Mouse (Mus musculus) embryonic facial prominence, embryonic 12.5 days (tissue): ENCODE measurements around the gene Gstp2. TPM values are rescaled to one million over a fixed set of nuclear protein-coding genes. Genes with fewer than 3 reads are reported as not detected.
A peak's percentile ranks its signal among the peaks of the same experiment; 100 is the strongest.

Source experiments
- ATAC-seq: fragments of 200-750 bp; cut with Nextera tagmentation; 2 replicates; pipeline ENCODE4 v1.8.0; 2017; ENCODE audit not compliant: insufficient number of reproducible peaks, insufficient read depth, low FRiP score, low TSS enrichment
- H3K27ac ChIP-seq: fragments of 300-500 bp; sonication (generic); 2 replicates; pipeline ENCODE4 v1.5.1; 2016; ENCODE audit warnings: mild to moderate bottlenecking
- H3K27me3 ChIP-seq: fragments of 300-500 bp; sonication (generic); 2 replicates; pipeline ENCODE4 v1.6.1; 2016; ENCODE audit warnings: mild to moderate bottlenecking, moderate library complexity
- H3K36me3 ChIP-seq: fragments of 300-500 bp; sonication (generic); 2 replicates; pipeline ENCODE4 v1.6.1; 2016; ENCODE audit warnings: mild to moderate bottlenecking
- H3K4me1 ChIP-seq: fragments of 300-500 bp; sonication (generic); 2 replicates; pipeline ENCODE4 v1.6.1; 2016
- H3K4me2 ChIP-seq: fragments of 300-500 bp; sonication (generic); replicated peaks from 2 replicates; pipeline ENCODE4 v1.6.1; 2016; ENCODE audit warnings: mild to moderate bottlenecking, moderate library complexity
- H3K4me3 ChIP-seq: fragments of 300-500 bp; sonication (generic); 2 replicates; pipeline ENCODE4 v1.5.1; 2016; ENCODE audit warnings: mild to moderate bottlenecking
- H3K9ac ChIP-seq: fragments of 300-500 bp; sonication (generic); 2 replicates; pipeline ENCODE4 v1.6.1; 2016; ENCODE audit warnings: mild to moderate bottlenecking, moderate library complexity
- H3K9me3 ChIP-seq: fragments of 300-500 bp; sonication (generic); 2 replicates; pipeline ENCODE4 v1.6.1; 2016; ENCODE audit warnings: mild to moderate bottlenecking, moderate library complexity
- WGBS: fragments of 180-500 bp; shearing (Covaris S2); methylation state at CpG from one replicate; pipeline ENCODE4 v1.1.7; 2016; 5-methylcytosine and 5-hydroxymethylcytosine counted together
- polyA plus RNA-seq: library from polyadenylated mRNA; unstranded; fragments of >200 nt; fragmentation: Nextera tagmentation; extraction: Ambion mirVana; gene quantifications from 2 replicates; pipeline ENCODE4 v1.2.1, GENCODE M21; 2016

The Gstp2 gene
- polyA plus RNA-seq, result 2.8 and 11.5 TPM in 2 replicates

DNA sequence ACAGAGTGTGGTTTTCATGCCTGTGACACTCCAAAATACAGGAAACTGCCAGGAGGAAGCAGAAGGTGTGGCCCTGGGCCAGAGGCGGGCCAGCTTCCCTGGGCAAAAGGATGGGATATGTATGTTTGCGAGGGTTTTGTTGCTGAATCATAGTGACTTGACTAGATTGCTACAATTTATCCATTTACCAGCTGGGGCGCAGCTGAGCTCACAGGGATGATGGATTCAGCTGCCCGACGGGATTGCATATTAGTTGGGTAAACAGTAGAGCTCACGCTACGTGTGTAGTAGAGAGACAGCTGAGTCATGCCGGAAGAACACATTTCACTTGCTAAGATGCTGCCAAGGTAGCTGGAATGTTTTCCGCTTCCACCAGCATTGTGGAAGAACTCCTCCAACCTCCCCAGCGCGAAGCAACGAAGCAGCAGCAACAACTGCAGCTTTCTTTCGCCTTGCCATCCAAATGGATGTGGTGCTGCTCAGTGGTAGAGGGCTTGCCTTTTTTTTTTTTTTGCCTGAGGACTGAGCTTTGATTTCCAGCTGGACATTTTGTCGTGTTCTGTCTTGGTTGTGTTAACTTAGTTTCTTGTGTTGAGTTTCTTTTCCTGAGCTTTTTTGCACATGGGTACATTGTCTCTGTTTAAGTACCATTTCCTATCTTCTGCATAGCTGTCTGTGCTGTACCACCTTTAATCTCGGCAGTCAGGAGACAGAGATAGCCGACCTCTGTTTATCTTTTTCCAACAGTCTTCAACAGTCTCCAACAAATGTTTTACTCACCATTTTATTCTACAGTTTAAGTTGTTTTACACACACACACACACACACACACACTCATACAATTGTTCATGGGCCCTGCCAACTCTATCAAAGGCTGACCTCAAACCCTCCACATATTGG lies at the start of gene Gstp2:
Gene Gstp2 (minus strand): TSS at position 58 of the 900 bp plus-strand sequence.
- H3K27me3 ChIP-seq, result no peaks in the 10 kb centered on the region
- no peak within 1 kb of the TSS; the same call in 1 of the 2 replicates for H3K9ac ChIP-seq
- H3K4me3 ChIP-seq, result no peak within 1 kb of the TSS
- no peak within 1 kb of the TSS for H3K27ac ChIP-seq
- no peaks in the 10 kb centered on the region for H3K36me3 ChIP-seq
- 0 out of 2 replicates have a peak, but pooled peaks cover 2% of the 10 kb centered on the region for H3K4me1 ChIP-seq
- 0 out of 2 replicates have a peak, but pooled peaks cover 3% of the 10 kb centered on the region for H3K9me3 ChIP-seq
- 55% methylated on average over 16 of the region's 16 CpGs for WGBS
- 0 out of 2 replicates have a peak within 1 kb of the TSS, but pooled peaks have one; percentile 19 for H3K4me2 ChIP-seq
- no peak for ATAC-seq

DNA sequence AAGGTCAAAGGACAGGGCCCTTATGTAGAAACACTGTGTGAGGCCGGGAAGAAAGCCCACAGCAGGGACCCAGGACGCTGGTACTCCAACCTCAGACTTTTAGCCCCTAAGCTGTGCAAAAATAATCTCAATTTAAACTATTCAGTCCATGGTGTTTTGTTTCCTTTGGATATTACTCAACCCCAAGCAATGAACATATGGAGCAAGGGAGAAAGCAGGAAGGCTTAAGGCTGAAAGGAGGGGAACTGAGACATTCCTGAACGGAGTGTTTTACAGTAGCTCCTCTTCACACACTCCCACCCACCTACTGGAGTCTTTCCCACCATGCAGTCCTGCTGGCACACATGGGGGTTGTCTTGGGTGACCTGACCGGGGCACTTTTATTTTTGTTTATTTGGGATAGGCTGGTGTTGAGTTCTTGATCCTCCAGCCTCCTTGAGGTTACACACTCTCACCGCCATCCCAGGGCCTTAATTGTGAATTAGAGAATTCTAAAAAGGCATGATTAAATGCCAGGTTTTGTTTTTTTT lies 49.0 kb upstream of the Gstp2 start:
- Histone ChIP-seq H3K27ac (no peak overlapping the region), H3K4me2 (no peak overlapping the region), H3K36me3 (no peaks in the 10 kb centered on the region), H3K27me3 (peaks cover 12% of the 10 kb centered on the region; the same call in 1 of the 2 replicates), H3K4me1 (peaks cover 22% of the 10 kb centered on the region), H3K4me3 (no peak overlapping the region), H3K9me3 (no peaks in the 10 kb centered on the region), H3K9ac (no peak overlapping the region)
- no peak for ATAC-seq
- WGBS, result 73% methylated on average over 5 of the region's 5 CpGs

DNA sequence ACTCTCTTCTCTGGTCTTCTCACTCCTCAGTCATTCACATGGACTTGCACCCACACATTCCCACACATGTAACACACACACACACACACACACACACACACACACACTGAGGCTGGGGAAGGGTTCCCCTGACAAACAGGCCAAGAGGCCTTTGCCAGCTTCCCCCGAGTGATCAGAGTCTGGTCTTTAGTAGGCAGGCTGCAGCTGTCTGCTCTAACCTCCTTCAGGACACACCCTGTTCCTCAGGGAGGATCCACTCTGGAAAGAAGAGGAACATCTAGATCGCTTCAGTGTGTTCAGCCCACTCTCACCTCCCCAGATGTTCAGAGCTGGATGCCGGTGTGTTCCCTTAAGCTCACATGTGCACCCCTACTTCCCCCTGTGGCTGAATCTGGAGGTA lies 48.5 kb upstream of the Gstp2 start:
- Histone ChIP-seq H3K4me2 (no peak overlapping the region), H3K4me1 (peaks cover 18% of the 10 kb centered on the region), H3K27me3 (peaks cover 9% of the 10 kb centered on the region; the same call in 1 of the 2 replicates)

GRCm38 (mm10) chr19:4093772-4094171 lies 47.9 kb upstream of the Gstp2 start:
- Histone ChIP-seq H3K9me3 (no peaks in the 10 kb centered on the region), H3K27me3 (peaks cover 6% of the 10 kb centered on the region; the same call in 1 of the 2 replicates), H3K9ac (no peak overlapping the region), H3K4me1 (peaks cover 15% of the 10 kb centered on the region), H3K27ac (no peak overlapping the region), H3K4me3 (no peak overlapping the region), H3K4me2 (no peak overlapping the region), H3K36me3 (no peaks in the 10 kb centered on the region)
- no peak for ATAC-seq
- WGBS, result 72% methylated on average over 7 of the region's 7 CpGs

More for the DNA sequence above, 48.5 kb upstream of the Gstp2 start:
- WGBS, result 65% methylated on average over 3 of the region's 3 CpGs
- Histone ChIP-seq H3K9me3 (no peaks in the 10 kb centered on the region), H3K9ac (no peak overlapping the region), H3K36me3 (no peaks in the 10 kb centered on the region), H3K27ac (no peak overlapping the region), H3K4me3 (no peak overlapping the region)
- ATAC-seq, result no peak

GRCm38 (mm10) chr19:4092750-4093149 lies 46.9 kb upstream of the Gstp2 start:
- WGBS, result 91% methylated on average over 3 of the region's 3 CpGs
- ATAC-seq, result no peak
- H3K4me3 ChIP-seq, result no peak overlapping the region
- H3K4me1 ChIP-seq, result peaks cover 12% of the 10 kb centered on the region
- no peaks in the 10 kb centered on the region for H3K36me3 ChIP-seq
- no peak overlapping the region for H3K27ac ChIP-seq
- H3K27me3 ChIP-seq, result no peaks in the 10 kb centered on the region
- H3K9me3 ChIP-seq, result no peaks in the 10 kb centered on the region
- no peak overlapping the region for H3K4me2 ChIP-seq
- no peak overlapping the region for H3K9ac ChIP-seq

- WGBS, result 70% methylated on average over 2 of the region's 2 CpGs
- H3K27me3 ChIP-seq, result no peaks in the 10 kb centered on the region
- no peak for ATAC-seq
These were observed 45.6 kb upstream of the Gstp2 start for GRCm38 (mm10) chr19:4091383-4091782.

DNA sequence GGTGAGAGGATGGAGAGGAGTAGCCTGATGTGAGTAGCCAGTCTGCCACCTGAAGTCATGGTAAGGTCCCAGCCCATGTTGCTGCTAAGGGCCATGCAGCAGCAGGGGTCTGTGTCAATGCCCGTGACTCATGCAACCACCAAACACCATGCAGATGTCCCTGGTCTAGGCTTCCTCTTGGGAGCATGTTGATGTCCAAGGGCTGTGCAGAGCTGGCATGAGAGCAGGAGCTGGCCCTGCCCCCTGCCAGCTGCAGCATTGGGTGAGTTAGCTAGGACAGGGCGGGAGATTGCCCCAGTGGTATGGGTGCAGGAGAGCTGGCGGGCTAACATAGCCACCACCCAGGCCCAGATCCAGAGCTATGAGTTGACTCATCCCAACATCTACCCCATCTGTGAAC lies 44.6 kb upstream of the Gstp2 start:
- Histone ChIP-seq H3K4me3 (no peak overlapping the region), H3K4me1 (no peaks in the 10 kb centered on the region), H3K36me3 (no peaks in the 10 kb centered on the region), H3K4me2 (no peak overlapping the region), H3K9ac (no peak overlapping the region), H3K27ac (no peak overlapping the region), H3K9me3 (no peaks in the 10 kb centered on the region), H3K27me3 (no peaks in the 10 kb centered on the region)
- 94% methylated on average over 3 of the region's 3 CpGs for WGBS
- ATAC-seq, result no peak

More at GRCm38 (mm10) chr19:4091383-4091782, 45.6 kb upstream of the Gstp2 start:
- H3K4me1 ChIP-seq, result peaks cover 4% of the 10 kb centered on the region
- no peaks in the 10 kb centered on the region for H3K9me3 ChIP-seq
- H3K4me3 ChIP-seq, result no peak overlapping the region
- no peak overlapping the region for H3K27ac ChIP-seq
- H3K36me3 ChIP-seq, result no peaks in the 10 kb centered on the region
- no peak overlapping the region for H3K4me2 ChIP-seq
- H3K9ac ChIP-seq, result no peak overlapping the region

GRCm38 (mm10) chr19:4089128-4089527 lies 43.3 kb upstream of the Gstp2 start:
- Histone ChIP-seq H3K4me2 (no peak overlapping the region), H3K4me1 (no peaks in the 10 kb centered on the region), H3K9ac (no peak overlapping the region), H3K27me3 (no peaks in the 10 kb centered on the region), H3K9me3 (no peaks in the 10 kb centered on the region), H3K27ac (no peak overlapping the region), H3K4me3 (no peak overlapping the region), H3K36me3 (no peaks in the 10 kb centered on the region)
- ATAC-seq, result no peak
- WGBS, result 86% methylated on average over 6 of the region's 6 CpGs

- no peaks in the 10 kb centered on the region for H3K4me1 ChIP-seq
- H3K9ac ChIP-seq, result no peak overlapping the region
- 49% methylated on average over 5 of the region's 5 CpGs for WGBS
- no peaks in the 10 kb centered on the region for H3K9me3 ChIP-seq
- no peak overlapping the region for H3K4me3 ChIP-seq
- H3K27me3 ChIP-seq, result no peaks in the 10 kb centered on the region
- no peak overlapping the region for H3K27ac ChIP-seq
- no peak for ATAC-seq
- H3K4me2 ChIP-seq, result no peak overlapping the region
- no peaks in the 10 kb centered on the region for H3K36me3 ChIP-seq
These were observed 42.3 kb upstream of the Gstp2 start for GRCm38 (mm10) chr19:4088146-4088545.

DNA sequence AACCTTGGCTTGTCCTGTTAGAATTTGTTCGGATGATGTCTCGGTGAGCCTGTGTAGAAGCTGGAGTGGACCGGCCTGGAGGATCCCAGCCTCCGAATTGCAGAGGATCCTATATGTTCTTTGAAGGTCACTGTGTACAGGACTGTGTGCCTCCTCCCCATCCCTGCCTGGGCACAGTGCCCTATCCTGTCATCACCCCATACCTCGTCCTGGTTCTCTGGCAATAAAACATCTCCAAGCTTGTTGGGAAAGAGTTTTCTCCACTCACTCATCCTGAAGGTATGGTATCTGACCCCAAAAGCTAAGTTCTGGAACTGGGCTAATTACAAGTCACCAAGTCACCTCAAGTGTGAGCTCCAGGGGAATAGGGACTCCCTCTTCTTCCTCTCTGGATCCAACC lies 41.3 kb upstream of the Gstp2 start:
- H3K27me3 ChIP-seq, result no peaks in the 10 kb centered on the region
- H3K4me1 ChIP-seq, result no peaks in the 10 kb centered on the region
- H3K4me3 ChIP-seq, result no peak overlapping the region
- no peak overlapping the region for H3K9ac ChIP-seq
- no peak overlapping the region for H3K4me2 ChIP-seq
- no peak overlapping the region for H3K27ac ChIP-seq
- H3K9me3 ChIP-seq, result no peaks in the 10 kb centered on the region
- H3K36me3 ChIP-seq, result no peaks in the 10 kb centered on the region
- WGBS, result 90% methylated on average over 5 of the region's 5 CpGs
- no peak for ATAC-seq

DNA sequence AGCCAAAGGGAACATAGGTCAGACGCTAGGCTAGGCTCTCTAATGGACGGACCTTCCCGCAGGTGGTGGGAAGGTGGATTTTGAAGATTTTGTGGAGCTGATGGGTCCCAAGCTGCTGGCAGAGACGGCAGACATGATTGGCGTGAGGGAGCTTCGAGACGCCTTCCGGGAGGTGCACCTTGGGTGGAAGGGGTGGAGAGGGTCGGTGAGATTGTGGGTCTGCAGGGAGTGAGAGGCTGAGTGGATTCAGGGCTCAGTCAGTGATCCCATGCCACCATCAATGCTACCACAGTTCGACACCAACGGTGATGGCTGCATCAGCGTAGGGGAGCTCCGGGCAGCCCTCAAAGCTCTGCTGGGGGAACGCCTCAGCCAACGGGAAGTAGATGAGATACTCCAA lies 40.3 kb upstream of the Gstp2 start:
- no peaks in the 10 kb centered on the region for H3K36me3 ChIP-seq
- WGBS, result 90% methylated on average over 15 of the region's 15 CpGs
- no peak overlapping the region for H3K4me2 ChIP-seq
- H3K4me3 ChIP-seq, result no peak overlapping the region
- no peaks in the 10 kb centered on the region for H3K4me1 ChIP-seq
- no peak for ATAC-seq
- H3K9ac ChIP-seq, result no peak overlapping the region
- no peak overlapping the region for H3K27ac ChIP-seq
- H3K27me3 ChIP-seq, result no peaks in the 10 kb centered on the region
- no peaks in the 10 kb centered on the region for H3K9me3 ChIP-seq

DNA sequence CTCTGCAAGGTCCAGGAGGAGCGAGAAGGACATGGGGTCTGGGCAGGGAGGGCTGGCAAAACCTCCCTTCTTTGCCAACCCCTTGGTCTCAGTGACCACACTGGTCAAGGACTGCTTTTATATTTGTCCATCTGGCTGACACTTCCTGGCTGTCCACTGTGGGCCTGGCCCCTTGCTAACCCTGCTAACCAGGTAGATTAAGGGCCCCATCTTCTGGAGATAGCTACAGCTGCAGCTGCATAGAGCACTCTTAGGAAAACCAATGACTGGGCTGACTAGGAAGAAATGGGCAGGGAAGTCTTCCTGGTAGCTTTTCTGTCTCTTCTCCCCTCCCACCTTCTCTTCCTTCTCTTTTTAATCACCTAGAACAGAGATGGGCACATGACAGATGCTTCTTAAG lies 39.2 kb upstream of the Gstp2 start:
- no peaks in the 10 kb centered on the region for H3K9me3 ChIP-seq
- no peak for ATAC-seq
- H3K9ac ChIP-seq, result no peak overlapping the region
- no peak overlapping the region for H3K4me2 ChIP-seq
- H3K4me3 ChIP-seq, result no peak overlapping the region
- H3K27me3 ChIP-seq, result no peaks in the 10 kb centered on the region
- H3K27ac ChIP-seq, result no peak overlapping the region
- H3K36me3 ChIP-seq, result no peaks in the 10 kb centered on the region
- no peaks in the 10 kb centered on the region for H3K4me1 ChIP-seq
- 92% methylated on average over 1 of the region's 1 CpGs for WGBS
